Mouse (Mus musculus) induced T-regulatory cell, adult 2 months (primary cell): ENCODE measurements around the gene Negr1.
A peak's percentile ranks its signal among the peaks of the same experiment; 100 is the strongest.

Experiments
- DNase-seq: peaks from one replicate; pipeline ENCODE4 v3.0.0-alpha.2; 2012; ENCODE audit warnings: low read depth

The Negr1 gene

DNA sequence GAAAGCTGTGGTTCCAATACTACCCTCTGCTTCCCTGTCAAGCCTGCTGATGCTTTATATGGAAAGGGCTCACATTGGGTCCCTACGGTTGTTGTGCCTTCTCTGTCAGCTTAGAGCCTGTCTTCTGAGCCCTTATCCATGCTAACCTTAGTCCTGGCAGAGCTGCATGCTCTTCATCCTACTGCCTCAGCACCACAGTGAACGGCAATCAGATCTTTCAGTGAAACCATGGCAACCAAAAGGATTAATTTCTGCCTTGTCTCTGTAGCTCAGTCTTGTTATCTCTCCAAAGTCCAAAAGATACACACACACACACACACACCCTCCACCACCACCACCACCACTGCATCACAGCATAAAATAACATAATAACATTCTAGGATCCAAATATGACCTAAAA lies 656.2 kb downstream of the Negr1 start:
- DNase-seq = no peak

DNA sequence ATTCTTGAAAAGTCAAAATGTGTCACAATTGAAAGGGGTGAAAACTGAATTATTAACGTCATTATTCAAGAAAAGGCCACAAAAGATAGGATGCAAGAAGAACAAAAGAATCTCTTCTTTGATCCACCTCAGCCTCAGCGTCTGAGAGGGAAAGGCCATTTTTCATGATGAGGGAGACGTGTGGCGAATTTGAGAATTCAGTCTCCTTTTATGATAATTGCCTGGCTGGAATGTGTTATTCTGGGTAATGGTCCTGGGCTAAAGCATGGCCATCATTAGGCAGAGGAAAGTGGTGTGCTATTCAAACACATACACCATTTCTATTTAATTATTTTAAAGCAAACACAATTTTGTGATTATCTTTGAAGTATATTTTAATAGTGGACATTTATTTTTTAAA lies 663.3 kb downstream of the Negr1 start:
- DNase-seq = no peak

DNA sequence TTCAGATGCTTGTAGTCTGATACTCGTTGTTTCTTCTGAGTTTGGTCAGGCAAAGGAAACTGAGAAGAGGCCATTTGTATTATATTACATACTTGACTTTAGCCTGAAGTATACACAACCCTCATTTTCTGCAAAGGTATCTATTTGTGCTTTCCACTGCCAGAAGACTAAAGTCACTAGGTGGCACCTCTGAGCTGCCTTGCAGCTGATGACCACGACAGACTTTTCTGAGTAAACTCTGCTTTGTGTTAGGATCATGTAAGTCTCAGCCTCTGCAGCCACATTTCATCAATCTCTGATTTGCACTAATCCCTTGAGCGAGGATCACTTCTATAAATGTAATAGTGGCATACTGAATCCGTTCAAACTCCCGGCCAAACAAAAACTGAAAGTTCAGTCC lies 671.1 kb downstream of the Negr1 start:
- DNase-seq = peak; percentile 0

DNA sequence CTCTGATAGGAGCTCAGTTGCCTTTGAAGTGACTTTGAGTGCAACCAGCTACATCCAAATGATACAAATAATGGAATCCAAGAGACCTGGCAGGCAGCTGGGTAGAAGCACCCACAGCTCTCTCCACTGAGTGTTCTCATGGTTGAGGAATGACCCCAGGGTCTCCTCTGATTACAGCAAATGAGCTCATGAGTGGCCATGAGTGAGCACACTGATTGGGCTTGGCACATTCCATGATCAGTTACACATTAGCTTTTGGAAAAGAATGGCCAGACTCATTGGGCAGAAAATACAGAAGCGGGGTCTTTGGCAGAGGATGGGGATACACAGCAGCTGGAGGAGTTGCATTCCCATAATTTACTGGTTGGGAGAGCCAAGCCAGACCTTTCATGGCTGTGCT lies 678.6 kb downstream of the Negr1 start:
- no peak for DNase-seq

DNA sequence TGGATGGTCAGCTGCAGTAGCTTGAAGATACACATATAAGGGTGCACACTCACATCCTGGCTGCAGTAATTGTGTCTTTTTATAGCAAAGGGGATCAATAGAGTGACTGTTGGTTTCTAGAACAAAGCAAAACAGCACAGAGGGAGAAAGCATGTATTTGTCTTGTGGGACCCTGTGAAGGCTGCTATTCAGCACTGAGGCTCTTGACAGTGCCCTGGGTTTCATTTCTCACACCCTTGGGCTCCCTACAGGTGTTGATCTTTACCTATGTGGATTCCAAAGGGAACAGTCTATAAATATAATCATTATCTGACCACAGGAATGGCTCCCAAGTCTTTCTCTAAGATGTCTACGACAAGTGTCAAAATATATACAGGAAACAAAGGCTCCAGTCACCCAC lies 693.9 kb downstream of the Negr1 start:
- DNase-seq = no peak

DNA sequence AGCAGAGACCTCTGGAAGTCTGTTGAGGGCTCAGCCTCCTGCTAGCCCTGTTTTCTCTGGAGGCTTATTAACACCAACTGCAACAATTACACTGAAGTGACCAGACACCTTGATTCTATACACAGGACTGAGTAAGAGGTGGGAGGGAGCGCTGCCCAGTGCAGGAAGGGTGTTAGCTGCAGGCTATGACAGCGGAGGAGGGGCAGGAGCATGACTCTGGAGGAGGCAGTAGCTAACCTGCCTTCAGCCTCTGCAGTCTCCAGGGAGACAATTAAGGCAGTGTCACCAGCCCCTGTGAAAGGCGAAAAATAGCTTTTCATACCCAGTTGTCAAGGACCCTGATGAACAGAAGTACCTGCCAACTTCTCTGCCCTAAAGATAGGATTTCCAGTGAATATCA lies 694.3 kb downstream of the Negr1 start:
- DNase-seq = no peak

DNA sequence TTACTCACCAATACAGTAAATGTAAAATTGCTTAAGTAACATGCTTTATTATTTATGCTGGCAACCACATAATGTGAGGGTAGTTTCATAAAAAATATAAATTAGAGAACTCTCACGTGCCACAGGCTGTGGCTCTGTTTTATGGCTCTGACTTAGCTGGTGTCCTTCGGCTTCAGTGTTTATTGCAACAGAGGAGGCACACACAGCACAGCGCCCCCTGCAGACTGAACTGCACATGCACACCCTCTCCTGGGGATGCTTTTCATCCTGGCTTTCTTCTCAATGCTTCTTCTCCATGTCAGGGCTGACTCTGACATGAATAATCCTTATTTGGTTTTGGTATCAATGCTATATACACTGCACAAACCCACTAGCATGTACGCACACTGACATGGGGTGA lies 707.1 kb downstream of the Negr1 start:
- no peak for DNase-seq

DNA sequence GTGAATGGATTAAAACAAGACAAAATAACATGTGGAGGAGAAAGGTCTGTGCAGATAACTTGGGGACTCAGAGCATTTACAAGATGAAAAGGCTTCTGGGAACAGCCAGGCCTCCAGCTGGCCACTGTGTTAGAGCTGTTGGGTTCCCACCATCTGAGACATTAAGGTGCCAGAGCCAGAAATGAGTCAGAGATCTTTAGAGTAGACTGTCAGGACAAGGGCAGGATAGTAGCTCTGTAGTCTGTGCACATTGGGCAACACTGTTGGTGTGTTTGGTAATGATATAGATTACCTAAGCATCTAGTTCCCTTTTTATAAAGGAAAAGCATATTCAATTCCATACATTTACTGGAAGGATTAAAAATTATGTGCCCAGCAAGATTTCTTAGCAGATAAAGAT lies 710.8 kb downstream of the Negr1 start:
- DNase-seq = no peak

DNA sequence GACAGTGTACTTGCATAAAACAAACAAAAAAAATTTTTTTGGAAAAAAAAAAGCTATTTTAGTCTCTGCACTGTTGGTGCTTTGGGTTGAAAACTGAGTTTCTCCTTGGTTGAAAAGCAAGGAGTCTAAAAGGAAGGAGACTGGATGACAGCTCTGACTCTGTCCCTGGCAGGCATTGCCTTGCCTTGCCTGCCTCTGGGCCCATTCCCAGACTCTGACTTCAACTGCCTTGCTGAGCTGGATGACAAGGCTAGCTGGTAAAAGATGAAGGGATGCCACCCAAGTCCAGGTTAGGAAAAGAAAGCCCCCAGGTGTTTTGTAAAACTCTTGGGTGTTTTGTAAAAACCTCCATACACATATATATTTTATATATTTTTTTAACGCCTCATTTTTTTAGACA lies 712.5 kb downstream of the Negr1 start:
- no peak for DNase-seq

DNA sequence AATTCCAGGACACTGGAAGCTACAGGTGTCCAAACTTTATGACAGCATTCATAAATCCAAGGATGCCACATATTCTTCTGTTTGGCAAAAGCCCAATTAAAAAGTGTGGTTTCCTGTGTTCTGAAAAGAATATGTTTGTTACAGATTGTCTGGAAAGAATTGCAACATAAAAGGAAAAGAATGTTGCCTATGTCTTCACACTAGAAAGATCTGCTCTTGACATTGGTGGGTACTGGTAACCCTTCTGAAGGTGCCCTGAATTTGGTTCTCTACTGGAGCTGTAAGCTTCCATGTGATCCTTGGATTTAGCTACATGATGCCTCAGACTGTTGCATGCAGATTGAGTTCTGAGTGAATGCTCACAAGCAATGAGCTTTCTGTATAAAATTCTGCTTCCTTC lies 718.1 kb downstream of the Negr1 start:
- no peak for DNase-seq

DNA sequence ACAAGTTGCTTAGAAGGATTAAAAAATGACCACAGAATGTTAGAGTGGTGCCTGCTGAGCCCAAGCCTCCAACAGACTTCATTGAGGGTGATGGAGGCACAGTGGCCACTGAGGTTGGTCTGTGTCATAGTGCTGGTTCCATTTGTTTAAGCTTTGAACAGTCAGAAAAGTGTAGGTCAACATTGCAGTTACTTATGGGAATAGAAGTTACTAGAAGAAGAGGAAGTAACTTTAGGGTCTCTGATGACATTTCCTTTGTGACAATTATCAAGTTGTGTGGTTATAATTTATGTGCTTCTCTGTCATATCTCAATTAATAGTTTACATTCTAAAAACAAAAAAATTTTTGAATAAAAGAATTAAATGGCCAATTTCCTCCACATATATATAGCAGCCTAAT lies 719.7 kb downstream of the Negr1 start:
- DNase-seq = no peak

DNA sequence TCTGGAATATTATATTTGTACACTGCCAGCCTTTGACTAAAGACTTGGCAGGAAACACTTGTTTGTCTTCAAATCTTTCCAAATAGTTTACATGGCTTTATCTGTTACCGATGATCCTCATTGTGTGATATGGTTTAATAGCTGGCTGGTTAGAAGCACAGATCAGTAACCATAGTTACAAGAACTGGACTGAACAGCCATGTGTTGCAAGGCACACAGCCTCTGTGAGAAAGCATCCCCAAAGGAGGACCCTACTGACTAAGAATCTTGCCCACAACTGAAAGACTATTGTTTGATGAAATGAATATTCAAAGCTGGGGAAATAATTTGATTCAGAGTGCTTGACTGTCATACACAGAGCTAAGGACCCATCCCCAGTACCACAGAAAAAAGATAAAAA lies 729.7 kb downstream of the Negr1 start:
- no peak for DNase-seq

DNA sequence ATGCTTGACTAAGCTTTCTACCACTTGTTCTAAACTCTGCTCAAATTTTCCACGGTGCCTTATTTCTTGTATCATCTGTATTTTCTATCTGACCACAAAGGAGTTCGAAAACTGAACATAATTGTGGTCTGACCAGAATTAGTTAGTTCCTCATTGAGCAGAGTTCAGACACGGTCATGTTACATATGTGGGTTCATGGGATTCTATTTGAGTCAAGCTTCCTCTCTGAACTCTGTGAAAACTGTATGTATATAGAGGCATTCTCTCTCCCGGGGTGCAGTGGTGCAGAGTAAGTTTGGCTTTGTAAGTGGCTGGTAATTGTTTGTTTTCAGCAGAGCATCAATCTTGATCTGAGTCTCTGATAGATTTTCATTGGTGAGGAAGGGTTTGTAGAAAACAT lies 735.6 kb downstream of the Negr1 start:
- DNase-seq = no peak

DNA sequence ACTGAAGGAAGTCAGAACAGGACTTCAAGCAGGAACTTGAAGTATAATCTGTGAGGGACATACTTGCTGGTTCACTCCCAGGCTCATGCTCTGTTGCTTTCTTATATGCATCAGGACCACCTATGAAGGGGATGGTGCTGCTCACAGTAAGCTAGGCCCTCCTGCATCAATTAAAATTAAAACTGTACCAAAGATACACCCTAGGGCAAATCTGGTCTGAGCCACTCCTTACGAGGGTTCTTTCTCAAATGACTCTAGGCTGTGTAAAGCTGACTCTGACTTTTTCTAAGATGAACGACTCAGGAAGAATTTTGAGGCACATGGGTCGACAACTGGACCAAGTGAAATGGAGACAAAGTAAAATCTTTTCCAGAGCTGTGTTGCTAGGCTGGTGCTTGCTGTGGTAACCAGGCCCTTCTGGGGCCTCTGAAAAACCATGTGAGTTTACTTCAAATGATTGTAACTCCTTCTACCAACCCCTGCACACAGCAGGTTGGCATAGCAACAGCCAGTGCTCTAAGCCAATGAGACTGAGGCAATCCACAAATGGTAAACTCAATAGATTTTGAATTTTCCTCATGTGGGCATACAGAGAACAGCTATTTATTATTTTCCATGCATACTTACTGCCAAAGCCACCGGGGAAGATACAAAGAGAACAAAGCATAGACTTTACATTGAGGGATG lies 742.0 kb downstream of the Negr1 start:
- no peak for DNase-seq

DNA sequence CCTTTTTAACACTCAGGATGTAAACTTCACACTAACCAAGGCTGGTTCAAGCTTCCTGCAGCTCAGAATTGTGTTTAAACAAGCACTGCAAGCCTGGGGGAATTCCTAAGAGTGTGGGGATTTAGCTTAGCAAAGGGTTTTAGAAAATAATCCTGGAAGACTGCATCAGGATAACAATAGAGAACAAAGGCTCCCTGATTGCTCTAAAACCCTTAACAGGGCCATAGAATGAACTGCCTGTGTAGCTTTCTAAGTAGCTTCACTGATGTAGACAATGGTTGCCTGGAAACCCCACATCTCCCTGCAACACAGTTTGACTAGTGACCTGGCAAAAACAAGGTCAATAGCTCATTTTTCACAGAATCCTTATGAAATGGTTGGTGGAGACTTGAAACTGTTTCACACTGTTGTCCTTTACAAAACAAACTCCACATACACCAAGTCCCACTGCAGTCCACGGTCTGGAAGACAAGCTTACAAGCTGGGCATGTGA lies 759.5 kb downstream of the Negr1 start:
- DNase-seq = no peak

DNA sequence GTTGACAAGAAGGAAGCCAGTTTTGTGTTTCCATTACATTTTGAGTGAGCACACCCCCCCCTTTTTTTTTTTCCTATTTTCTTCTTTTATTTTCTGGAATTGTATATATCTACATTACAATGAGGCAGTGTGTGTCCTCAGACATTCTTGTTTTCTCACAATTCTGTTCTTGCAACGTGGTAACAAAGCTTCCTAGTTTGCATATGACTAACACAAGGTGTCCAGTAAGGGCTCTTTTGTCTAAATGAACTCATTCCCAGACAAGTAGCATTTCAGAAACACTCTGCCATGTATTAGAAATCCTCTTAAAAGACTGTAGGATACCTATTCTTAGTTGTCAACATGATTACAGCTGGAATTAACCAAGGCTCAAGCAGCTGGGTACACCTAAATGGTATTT lies 760.2 kb downstream of the Negr1 start:
- DNase-seq = no peak

DNA sequence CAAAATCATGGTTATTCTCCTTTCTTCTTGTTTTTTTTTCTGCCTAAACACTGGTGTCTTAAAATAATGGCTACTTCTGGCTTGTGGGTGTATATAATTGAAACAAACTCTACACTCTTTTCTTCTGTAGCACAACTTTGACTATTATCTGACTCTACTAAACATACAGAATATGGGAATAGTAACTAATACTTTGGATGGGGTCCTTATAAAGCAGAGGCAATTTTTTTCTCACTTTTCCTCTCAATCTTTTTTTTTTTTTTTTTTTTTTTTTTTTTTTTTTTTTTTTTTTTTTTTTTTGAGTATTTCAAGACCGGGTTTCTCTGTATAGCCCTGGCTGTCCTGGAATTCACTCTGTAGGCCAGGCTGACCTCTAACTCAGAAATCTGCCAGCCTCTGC lies 772.6 kb downstream of the Negr1 start:
- DNase-seq = no peak

DNA sequence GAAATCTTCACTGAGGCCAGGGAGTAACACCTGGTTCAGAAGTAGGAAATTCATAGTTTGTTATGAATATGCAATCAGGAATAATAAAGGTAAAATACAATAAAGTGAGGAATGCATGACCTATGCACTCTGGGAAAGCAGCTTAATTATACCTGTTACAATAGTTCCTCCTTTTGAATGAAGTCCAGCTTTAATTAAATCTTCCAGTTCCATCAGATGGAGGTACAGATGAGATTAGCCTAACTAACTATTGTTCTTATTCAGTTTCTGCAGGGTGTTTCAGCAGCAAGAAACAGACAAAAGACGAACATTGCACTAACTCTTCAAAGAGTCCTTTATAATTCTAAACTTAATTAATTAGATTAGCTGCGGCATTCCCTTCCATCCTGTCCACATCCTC lies 787.9 kb downstream of the Negr1 start:
- DNase-seq = no peak

DNA sequence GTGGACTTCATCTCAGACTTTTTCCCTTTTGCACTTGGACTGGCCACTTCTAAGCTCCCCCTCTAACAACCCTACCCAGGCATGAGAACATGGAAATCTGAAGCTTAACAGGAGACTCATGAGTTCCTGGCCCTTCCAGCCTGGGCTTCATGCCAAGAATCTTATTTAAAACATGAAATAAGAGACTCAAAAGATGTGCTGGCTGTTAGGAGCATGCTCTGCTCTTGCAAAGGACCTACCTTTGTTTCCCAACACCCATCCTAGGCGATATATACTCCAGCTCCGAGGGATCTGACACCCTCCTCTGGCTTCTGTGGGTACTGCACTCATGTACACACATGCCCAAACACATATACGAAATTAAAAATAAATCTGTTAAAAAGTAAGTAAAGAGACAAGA lies 797.3 kb downstream of the Negr1 start:
- no peak for DNase-seq

DNA sequence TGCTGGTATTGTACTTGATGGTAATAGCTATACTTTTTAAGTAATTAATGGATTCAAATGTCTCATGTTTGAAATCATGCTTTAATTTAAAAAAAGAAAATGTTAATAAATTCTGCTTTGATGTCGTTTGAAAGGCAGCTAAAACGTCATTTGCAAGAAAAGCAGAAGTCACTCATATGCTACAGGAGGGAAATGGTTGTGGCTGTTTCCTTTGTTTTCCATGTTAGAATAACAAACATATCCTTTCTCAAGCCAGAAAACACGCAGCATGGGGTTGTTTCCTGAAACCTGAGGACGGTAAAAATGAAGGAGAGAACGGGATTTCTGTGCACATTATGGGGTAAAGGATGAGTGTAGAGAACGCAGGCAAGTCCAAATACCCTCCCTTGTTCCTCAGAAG lies 798.2 kb downstream of the Negr1 start:
- DNase-seq = no peak
